Mouse (Mus musculus) ES-CJ7 (cell line): ENCODE data around the gene Stk35.
"Not testable (repeated sequence)": the region's sequence is repeated elsewhere in the genome, so short reads cannot be mapped to it uniquely, and the experiment has no call there.

ENCODE experiments used
- DNase-seq: peaks from one replicate; pipeline ENCODE4 v3.0.0; 2011; ENCODE audit warnings: low read depth, low spot score

Gene Stk35

GRCm38 (mm10) chr2:129834881-129835280 is 34.6 kb downstream of the Stk35 start:
- no peak for DNase-seq

- no peak for DNase-seq
Measured at GRCm38 (mm10) chr2:129836921-129837320, 36.6 kb downstream of the Stk35 start.

GRCm38 (mm10) chr2:129838321-129838720 is 38.0 kb downstream of the Stk35 start:
- no peak for DNase-seq

GRCm38 (mm10) chr2:129845826-129846225 is 45.5 kb downstream of the Stk35 start:
- no peak for DNase-seq

- DNase-seq = no peak
Measured at GRCm38 (mm10) chr2:129846501-129846900, 46.2 kb downstream of the Stk35 start.

- DNase-seq = not testable (repeated sequence)
Measured at GRCm38 (mm10) chr2:129849078-129849477, 48.8 kb downstream of the Stk35 start.

GRCm38 (mm10) chr2:129851512-129851911 is 51.2 kb downstream of the Stk35 start:
- no peak for DNase-seq

GRCm38 (mm10) chr2:129863256-129863655 is 62.9 kb downstream of the Stk35 start:
- no peak for DNase-seq

GRCm38 (mm10) chr2:129864958-129865357 is 64.6 kb downstream of the Stk35 start:
- DNase-seq = no peak

GRCm38 (mm10) chr2:129869151-129869550 is 68.8 kb downstream of the Stk35 start:
- no peak for DNase-seq

- DNase-seq = no peak
Measured at GRCm38 (mm10) chr2:129871246-129871645, 70.9 kb downstream of the Stk35 start.

- DNase-seq = no peak
Measured at GRCm38 (mm10) chr2:129872071-129872470, 71.8 kb downstream of the Stk35 start.

- DNase-seq = peak; percentile 77
Measured at GRCm38 (mm10) chr2:129873489-129873888, 73.2 kb downstream of the Stk35 start.

- DNase-seq = no peak
Measured at GRCm38 (mm10) chr2:129874084-129874483, 73.8 kb downstream of the Stk35 start.

GRCm38 (mm10) chr2:129874509-129875095 is 74.3 kb downstream of the Stk35 start:
- no peak for DNase-seq

GRCm38 (mm10) chr2:129876935-129877334 is 76.6 kb downstream of the Stk35 start:
- DNase-seq = no peak

GRCm38 (mm10) chr2:129879817-129880216 is 79.5 kb downstream of the Stk35 start:
- DNase-seq = peak; percentile 90

- DNase-seq = peak; percentile 59
Measured at GRCm38 (mm10) chr2:129880226-129880625, 79.9 kb downstream of the Stk35 start.

- DNase-seq = peak; percentile 93
Measured at GRCm38 (mm10) chr2:129881886-129882285, 81.6 kb downstream of the Stk35 start.
